Mouse (Mus musculus): ENCODE measurements around the gene Tcf19.

GRCm38 (mm10) chr17:35469842-35470751, 46.5 kb downstream of the Tcf19 start, which contains the start of gene H2-Q10:
- no peak for TF ChIP-seq CTCF (IDR thresholded peaks at IDR 0.05; ENCODE audit: low read depth)
- peak; percentile 14; the same call in 1 of the 2 replicates for TF ChIP-seq EP300 (IDR thresholded peaks at IDR 0.05; ENCODE audit: low read depth)

All from liver, postnatal 0 days (tissue).